Mouse (Mus musculus): ENCODE data around the gene Izumo1.

DNA sequence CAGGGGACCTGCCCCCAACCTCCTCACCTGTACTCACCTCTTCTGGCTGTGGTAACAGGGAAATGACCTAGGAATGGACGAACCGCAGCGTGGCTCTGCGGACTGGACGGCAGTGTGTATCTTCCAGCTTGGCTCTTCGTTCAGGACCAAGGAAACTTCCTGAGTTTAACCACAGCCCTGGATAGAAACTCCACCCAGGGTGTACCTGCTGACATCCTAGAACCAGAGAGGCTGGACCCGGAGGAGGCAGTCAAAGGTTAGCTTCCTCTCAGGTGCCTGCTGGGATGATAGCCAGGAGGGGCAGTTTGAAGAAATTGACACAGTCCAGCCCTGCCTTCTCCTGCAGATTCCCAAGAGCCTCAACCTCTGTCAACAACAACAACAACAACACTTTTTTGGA is 44.5 kb downstream of the Izumo1 start, which contains the start of gene Fut2:
- TF ChIP-seq CTCF (IDR thresholded peaks at IDR 0.05; ENCODE audit: borderline replicate concordance, insufficient read depth, low read depth, low read length), result no peak
- TF ChIP-seq POLR2A (IDR thresholded peaks at IDR 0.05; ENCODE audit: borderline replicate concordance, insufficient read depth, low read length), result no peak

Measured in cerebellum, adult 2 months (tissue).